Mouse (Mus musculus): ENCODE results near the gene Npb. TPM values are rescaled to one million over a fixed set of nuclear protein-coding genes. Genes with fewer than 3 reads are reported as not detected.
A peak's percentile ranks its signal among the peaks of the same experiment; 100 is the strongest.

Gene Npb
- polyA plus RNA-seq, 1 experiment from 2014 or later: 2.3 TPM

DNA sequence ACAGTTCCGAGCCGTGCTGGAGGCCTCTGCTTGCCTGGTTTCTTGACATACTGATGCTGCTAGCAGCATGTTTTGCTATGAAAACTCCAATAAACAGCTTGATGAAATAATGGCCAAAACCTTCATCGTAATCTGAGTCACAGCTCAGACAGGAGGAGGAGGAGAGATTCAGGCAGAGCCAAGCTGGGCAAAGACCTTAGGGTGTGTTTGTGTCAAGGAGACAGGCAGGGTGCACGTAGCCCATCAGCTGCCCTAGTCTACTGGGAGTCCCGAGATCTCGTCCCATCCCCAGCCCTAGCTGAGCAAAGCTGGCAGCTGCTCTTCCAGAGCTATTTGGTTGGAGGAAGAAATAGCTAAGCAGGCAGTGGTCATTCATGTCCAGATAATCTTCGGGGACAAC lies 2.6 kb upstream of the Npb start:
- H3K27ac ChIP-seq: no peak overlapping the region
- peaks cover 25% of the 10 kb centered on the region for H3K27me3 ChIP-seq
- no peaks in the 10 kb centered on the region for H3K9me3 ChIP-seq
- no peak overlapping the region for H3K9ac ChIP-seq
- H3K4me3 ChIP-seq: no peak overlapping the region
- H3K4me1 ChIP-seq: peaks cover 20% of the 10 kb centered on the region
- no peak overlapping the region for H3K4me2 ChIP-seq (replicated peaks)
- WGBS: 88% methylated on average over 7 of the region's 7 CpGs
- ATAC-seq (ENCODE audit: low FRiP score, low read depth): no peak
- H3K36me3 ChIP-seq: peaks cover 78% of the 10 kb centered on the region

- Histone ChIP-seq H3K9me3 (no peaks in the 10 kb centered on the region), H3K4me1 (peaks cover 20% of the 10 kb centered on the region), H3K36me3 (peaks cover 79% of the 10 kb centered on the region), H3K27ac (no peak overlapping the region; the same call in 1 of the 2 replicates), H3K4me2 (replicated peaks) (no peak overlapping the region), H3K4me3 (no peak overlapping the region), H3K9ac (no peak overlapping the region), H3K27me3 (peaks cover 25% of the 10 kb centered on the region)
- 83% methylated on average over 4 of the region's 4 CpGs for WGBS
- ATAC-seq (ENCODE audit: low FRiP score, low read depth): no peak
These were observed 1.5 kb upstream of the Npb start for GRCm38 (mm10) chr11:120606764-120607163.

DNA sequence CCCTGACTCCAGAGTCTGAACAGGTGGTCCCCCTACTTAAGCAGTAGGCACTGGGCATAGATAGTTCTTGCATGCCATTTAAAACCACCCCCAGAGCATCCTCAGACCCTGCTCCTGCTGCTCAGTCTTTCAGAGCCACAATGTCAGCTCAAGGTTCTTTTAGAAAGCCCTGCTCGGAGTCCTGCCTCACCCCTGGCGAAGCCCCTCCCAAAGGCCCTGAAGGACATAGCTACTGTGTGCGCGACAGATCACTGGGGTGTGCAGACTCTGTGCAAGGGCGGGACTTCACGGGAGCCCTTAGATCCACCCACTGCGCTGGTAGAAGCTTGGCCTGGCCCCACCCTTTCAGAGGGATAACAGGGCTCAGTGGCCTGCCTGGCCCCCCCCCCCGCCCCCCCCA lies 973 bp downstream of the Npb start:
- Histone ChIP-seq H3K4me3 (no peak overlapping the region), H3K36me3 (peaks cover 79% of the 10 kb centered on the region), H3K4me2 (replicated peaks) (peak overlapping the region; percentile 67; the same call in 1 of the 2 replicates), H3K27ac (no peak overlapping the region), H3K9ac (peak overlapping the region; percentile 63; the same call in 1 of the 2 replicates), H3K27me3 (peaks cover 25% of the 10 kb centered on the region), H3K9me3 (no peaks in the 10 kb centered on the region), H3K4me1 (peaks cover 20% of the 10 kb centered on the region)
- 47% methylated on average over 7 of the region's 8 CpGs for WGBS
- ATAC-seq (ENCODE audit: low FRiP score, low read depth): no peak

GRCm38 (mm10) chr11:120610477-120611046 lies 2.3 kb downstream of the Npb start:
- no peaks in the 10 kb centered on the region for H3K9me3 ChIP-seq
- H3K4me1 ChIP-seq: peaks cover 20% of the 10 kb centered on the region
- no peak overlapping the region for H3K27ac ChIP-seq
- peaks cover 75% of the 10 kb centered on the region for H3K36me3 ChIP-seq
- ATAC-seq (ENCODE audit: low FRiP score, low read depth): no peak
- 86% methylated on average over 9 of the region's 9 CpGs for WGBS
- no peak overlapping the region for H3K4me2 ChIP-seq (replicated peaks)
- H3K4me3 ChIP-seq: no peak overlapping the region
- peaks cover 25% of the 10 kb centered on the region for H3K27me3 ChIP-seq
- no peak overlapping the region for H3K9ac ChIP-seq

GRCm38 (mm10) chr11:120612763-120613162 lies 4.5 kb downstream of the Npb start:
- H3K27ac ChIP-seq: no peak overlapping the region
- H3K4me3 ChIP-seq: no peak overlapping the region
- no peaks in the 10 kb centered on the region for H3K9me3 ChIP-seq
- whole genome bisulfite sequencing: 37% methylated on average over 6 of the region's 6 CpGs
- no peak overlapping the region for H3K4me2 ChIP-seq (replicated peaks)
- peaks cover 33% of the 10 kb centered on the region for H3K4me1 ChIP-seq
- peaks cover 18% of the 10 kb centered on the region for H3K27me3 ChIP-seq
- ATAC-seq (ENCODE audit: low FRiP score, low read depth): no peak
- H3K9ac ChIP-seq: no peak overlapping the region
- peaks cover 63% of the 10 kb centered on the region for H3K36me3 ChIP-seq

DNA sequence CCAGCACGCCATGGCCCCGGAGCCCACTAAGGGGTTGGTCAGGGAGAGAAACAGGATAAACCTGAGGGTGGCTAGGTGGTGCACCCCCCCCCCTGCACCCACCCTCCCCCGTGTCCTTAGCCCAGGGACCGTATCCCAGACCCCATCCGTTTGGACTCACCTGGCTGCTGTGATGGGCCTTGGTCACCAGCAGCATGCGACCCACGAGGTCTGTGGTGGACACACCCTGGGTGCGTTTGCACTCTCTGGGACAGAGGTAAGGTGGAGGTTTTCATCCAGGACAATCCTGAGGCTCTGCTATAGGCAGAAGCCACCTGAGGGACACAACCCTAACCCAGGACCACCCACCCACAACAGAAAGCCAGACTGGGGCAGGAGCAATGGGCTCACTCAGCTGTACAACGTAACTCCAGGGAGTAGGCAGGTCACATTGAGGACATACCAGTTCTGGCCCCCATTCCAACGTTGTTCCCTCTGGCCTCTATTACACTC lies 5.2 kb downstream of the Npb start:
- 90% methylated on average over 10 of the region's 10 CpGs for WGBS
- H3K9me3 ChIP-seq: no peaks in the 10 kb centered on the region
- no peak overlapping the region for H3K4me2 ChIP-seq (replicated peaks)
- peaks cover 69% of the 10 kb centered on the region for H3K36me3 ChIP-seq
- no peak overlapping the region for H3K9ac ChIP-seq
- no peak overlapping the region for H3K4me3 ChIP-seq
- H3K27me3 ChIP-seq: peaks cover 14% of the 10 kb centered on the region
- no peak for ATAC-seq (ENCODE audit: low FRiP score, low read depth)
- no peak overlapping the region for H3K27ac ChIP-seq
- H3K4me1 ChIP-seq: peaks cover 27% of the 10 kb centered on the region

DNA sequence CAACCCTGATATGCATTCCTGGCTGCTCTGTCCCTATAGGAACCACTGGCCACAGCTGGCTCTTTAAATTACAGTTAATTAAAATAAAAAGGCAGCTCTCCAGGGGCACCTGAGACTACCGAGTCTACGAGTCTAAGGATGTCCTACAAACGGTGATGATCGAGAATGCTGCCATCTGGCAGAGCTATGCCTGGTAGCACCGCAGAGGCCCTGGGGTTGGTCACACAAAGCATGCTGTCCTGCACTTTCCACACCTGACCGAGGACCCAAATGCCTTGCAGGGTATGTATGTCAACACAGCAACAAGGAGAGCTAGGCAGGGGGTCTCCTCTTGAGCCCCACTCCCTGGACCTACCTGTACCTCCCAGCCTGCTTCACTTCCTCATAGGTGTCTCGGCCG lies 5.7 kb downstream of the Npb start:
- ATAC-seq (ENCODE audit: low FRiP score, low read depth): no peak
- no peak overlapping the region for H3K27ac ChIP-seq
- H3K4me1 ChIP-seq: peaks cover 23% of the 10 kb centered on the region
- no peak overlapping the region for H3K4me3 ChIP-seq
- no peak overlapping the region for H3K9ac ChIP-seq
- H3K4me2 ChIP-seq (replicated peaks): no peak overlapping the region
- H3K9me3 ChIP-seq: no peaks in the 10 kb centered on the region
- 77% methylated on average over 8 of the region's 8 CpGs for WGBS
- H3K27me3 ChIP-seq: peaks cover 9% of the 10 kb centered on the region
- peaks cover 73% of the 10 kb centered on the region for H3K36me3 ChIP-seq

DNA sequence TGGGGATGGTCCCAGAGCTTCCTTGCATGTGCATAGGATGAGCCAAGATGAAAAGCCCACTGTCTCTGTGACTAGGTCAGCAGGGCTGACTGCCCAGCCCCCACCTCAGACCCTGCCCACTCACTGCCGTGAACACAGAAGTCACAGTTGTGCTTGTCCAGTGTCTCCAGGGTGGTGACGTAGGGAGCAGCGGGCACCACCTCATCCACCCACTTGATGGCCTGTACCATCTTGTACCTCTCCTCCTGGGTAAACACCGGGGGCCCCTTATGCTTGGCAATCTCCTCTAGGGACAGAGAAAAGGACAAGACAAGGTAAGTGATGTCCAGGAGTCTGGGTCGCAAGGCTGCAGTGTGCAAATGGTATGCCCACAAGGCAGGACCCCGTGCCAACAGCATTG lies 6.9 kb downstream of the Npb start:
- no peak overlapping the region for H3K27ac ChIP-seq
- peaks cover 74% of the 10 kb centered on the region for H3K36me3 ChIP-seq
- no peaks in the 10 kb centered on the region for H3K27me3 ChIP-seq
- H3K4me2 ChIP-seq (replicated peaks): no peak overlapping the region
- no peak for ATAC-seq (ENCODE audit: low FRiP score, low read depth)
- WGBS: 94% methylated on average over 6 of the region's 6 CpGs
- H3K9me3 ChIP-seq: no peaks in the 10 kb centered on the region
- H3K9ac ChIP-seq: no peak overlapping the region
- peaks cover 18% of the 10 kb centered on the region for H3K4me1 ChIP-seq
- H3K4me3 ChIP-seq: no peak overlapping the region

DNA sequence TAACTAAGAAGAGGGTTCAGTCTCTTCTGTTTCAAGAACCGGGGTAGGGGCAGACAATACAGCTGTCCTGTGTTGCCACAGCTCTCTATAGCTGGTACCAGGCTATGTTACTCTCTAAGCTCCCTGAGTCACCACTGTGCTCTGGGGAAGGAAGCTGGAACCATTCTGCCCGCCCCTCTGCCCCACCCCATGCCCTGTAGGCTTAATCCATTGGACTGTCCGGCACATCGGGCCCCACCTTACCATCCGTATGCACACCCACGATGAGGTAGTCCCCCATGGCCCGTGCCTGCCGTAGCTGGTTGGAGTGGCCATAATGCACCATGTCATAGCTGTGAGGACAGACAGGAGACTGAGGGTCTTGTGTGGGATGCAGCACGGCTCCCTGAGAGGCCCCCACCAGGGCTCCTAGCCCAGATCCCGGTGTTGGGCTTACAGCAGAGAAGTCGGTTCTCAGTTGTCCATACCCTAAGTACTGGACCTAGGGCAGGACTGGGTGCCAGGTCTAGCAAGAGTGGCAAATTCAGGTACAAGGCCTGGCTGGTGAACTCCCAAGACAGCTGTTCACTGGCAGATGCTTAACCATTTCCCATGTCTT lies 7.4 kb downstream of the Npb start:
- Histone ChIP-seq H3K4me3 (no peak overlapping the region), H3K4me2 (replicated peaks) (no peak overlapping the region), H3K4me1 (peaks cover 18% of the 10 kb centered on the region), H3K27me3 (no peaks in the 10 kb centered on the region), H3K9me3 (no peaks in the 10 kb centered on the region), H3K27ac (no peak overlapping the region), H3K36me3 (peaks cover 74% of the 10 kb centered on the region), H3K9ac (no peak overlapping the region)
- 94% methylated on average over 11 of the region's 11 CpGs for WGBS
- no peak for ATAC-seq (ENCODE audit: low FRiP score, low read depth)

DNA sequence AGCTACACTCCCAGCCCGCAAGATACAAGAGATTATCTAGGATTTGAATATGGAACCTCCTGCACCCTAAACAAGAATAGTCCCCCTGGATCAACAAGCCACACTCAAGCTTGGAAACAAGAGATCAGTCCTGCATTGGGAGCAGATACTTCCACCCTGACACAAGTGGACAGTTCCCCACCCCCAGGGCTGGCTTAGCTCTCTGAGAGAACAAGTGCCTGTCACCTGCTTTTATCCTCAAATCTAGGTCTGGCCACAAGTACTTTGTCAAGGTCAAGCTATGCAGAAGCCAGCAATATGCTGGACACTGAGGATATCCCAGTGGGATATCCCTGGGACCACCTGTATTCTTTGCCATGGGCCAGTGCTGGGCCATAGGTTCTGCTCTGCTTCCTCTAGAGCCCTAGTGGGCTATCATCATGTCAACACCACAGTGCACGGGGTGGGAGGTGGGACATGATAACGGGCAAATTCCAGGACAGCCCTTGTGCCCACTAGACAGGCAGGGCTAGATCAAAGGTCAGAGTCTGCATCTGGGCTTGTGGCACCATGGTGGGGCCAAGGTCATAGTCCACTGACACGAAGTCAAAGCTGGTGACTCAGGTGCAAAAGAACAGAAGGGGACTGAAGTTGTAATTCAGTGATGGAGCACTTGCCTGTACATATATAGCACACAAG lies 8.5 kb downstream of the Npb start:
- Histone ChIP-seq H3K36me3 (peaks cover 73% of the 10 kb centered on the region), H3K9ac (peak overlapping the region; percentile 84), H3K4me3 (peak overlapping the region; percentile 82), H3K4me1 (peaks cover 18% of the 10 kb centered on the region), H3K27me3 (no peaks in the 10 kb centered on the region), H3K9me3 (no peaks in the 10 kb centered on the region), H3K27ac (no peak overlapping the region), H3K4me2 (replicated peaks) (peak overlapping the region; percentile 91)
- ATAC-seq (ENCODE audit: low FRiP score, low read depth): no peak
- 52% methylated on average over 4 of the region's 4 CpGs for WGBS

- peak within 1 kb of the TSS; percentile 33; the same call in 1 of the 2 replicates for H3K27ac ChIP-seq
These were observed 9.3 kb downstream of the Npb start, which contains the start of gene Pcyt2 for GRCm38 (mm10) chr11:120617519-120618112. Pcyt2 (minus strand) TSS chr11:120617936.

More at GRCm38 (mm10) chr11:120617519-120618112, 9.3 kb downstream of the Npb start, which contains the start of gene Pcyt2:
- Histone ChIP-seq H3K27me3 (no peaks in the 10 kb centered on the region), H3K9me3 (no peaks in the 10 kb centered on the region), H3K9ac (peak within 1 kb of the TSS; percentile 84), H3K36me3 (peaks cover 73% of the 10 kb centered on the region), H3K4me1 (peaks cover 18% of the 10 kb centered on the region), H3K4me3 (peak within 1 kb of the TSS; percentile 82), H3K4me2 (replicated peaks) (peak within 1 kb of the TSS; percentile 91)
- WGBS: 0% methylated on average over 56 of the region's 56 CpGs
- peak; percentile 92 for ATAC-seq (ENCODE audit: low FRiP score, low read depth)

Data from limb, embryonic 13.5 days (tissue).